Comparison of ENCODE assay signal across 9 mouse cellular contexts in the genomic region with DNA sequence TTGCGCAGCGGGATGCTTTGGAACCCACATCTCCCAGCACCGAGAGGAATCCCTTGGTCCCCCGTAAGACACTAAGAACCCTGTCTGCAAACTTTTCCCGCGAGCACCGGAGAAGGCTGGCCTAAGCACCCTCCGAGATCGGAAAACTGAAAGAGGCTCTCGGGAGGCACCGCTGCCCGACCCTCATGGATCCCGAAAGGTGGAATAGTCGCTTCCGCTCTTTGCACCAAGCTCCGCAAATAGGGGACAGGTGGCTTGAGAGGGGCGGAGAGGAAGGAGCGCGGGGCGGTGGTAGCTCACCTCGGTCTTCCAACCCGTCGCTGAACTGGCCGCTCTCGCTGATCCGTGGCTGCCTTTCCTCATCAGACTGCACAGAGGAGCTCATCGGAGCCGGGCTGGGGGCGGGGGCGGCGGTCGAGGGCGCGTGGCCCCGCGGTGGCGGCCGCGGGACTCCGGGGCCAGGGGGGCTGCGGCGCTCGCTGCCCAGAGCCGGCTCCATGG. TPM values are rescaled to one million over a fixed set of nuclear protein-coding genes. Genes with fewer than 3 reads are reported as not detected.
DNase-seq lines count a peak whose midpoint lies in the region; ATAC-seq and TF ChIP-seq lines count a peak whose summit lies in the region.
"Had no signal": no experiment of that assay in that cellular context is flagged by ENCODE, and none has a peak within 500 bp of the region (broad histone marks: within the 10 kb centered on the region; RNA-seq: fewer than 3 reads in every experiment).

No protein-coding gene starts in this region.

- peak overlapping the region; percentile 84 for H3K4me2 ChIP-seq in forebrain, postnatal 0 days (ENCODE audit: low read depth)
- H3K4me2 ChIP-seq in limb, embryonic 11.5 days (ENCODE audit: low read depth, severe bottlenecking): peak overlapping the region; percentile 96
- peak overlapping the region; percentile 87 for H3K4me2 ChIP-seq in midbrain, embryonic 14.5 days (ENCODE audit: low read length)

- H3K36me3 ChIP-seq in forebrain, postnatal 0 days (ENCODE audit: insufficient read depth): no peaks in the 10 kb centered on the region
- H3K36me3 ChIP-seq in limb, embryonic 11.5 days (ENCODE audit: control insufficient read depth, insufficient read depth, low read length): no peaks in the 10 kb centered on the region
- peaks cover 2% of the 10 kb centered on the region; the same call in 1 of the 2 replicates for H3K36me3 ChIP-seq in midbrain, embryonic 14.5 days (ENCODE audit: control insufficient read depth, insufficient read depth, low read length)

- intact Hi-C loops in left cerebral cortex, postnatal 14 days (cut with DNase I): loop anchor here (1.0 kb wide), 1 partner anchor 177 kb away; no protein-coding TSS in a partner anchor

- ATAC-seq in forebrain, postnatal 0 days: peak; percentile 27
- ATAC-seq in limb, embryonic 11.5 days (ENCODE audit: insufficient number of reproducible peaks, low FRiP score, low TSS enrichment, low read depth): peak; percentile 18; the same call in 1 of the 2 replicates
- peak; percentile 39 for ATAC-seq in midbrain, embryonic 14.5 days (ENCODE audit: low FRiP score, low TSS enrichment)

- H3K4me1 ChIP-seq in cerebellum, adult 2 months (ENCODE audit: control insufficient read depth, insufficient read depth, low read length): peaks cover 14% of the 10 kb centered on the region
- H3K4me1 ChIP-seq in forebrain, postnatal 0 days (ENCODE audit: insufficient read depth): peaks cover 14% of the 10 kb centered on the region; the same call in 1 of the 2 replicates
- peaks cover 12% of the 10 kb centered on the region; the same call in 1 of the 2 replicates for H3K4me1 ChIP-seq in limb, embryonic 11.5 days (ENCODE audit: control insufficient read depth, insufficient read depth, low read length)
- H3K4me1 ChIP-seq in midbrain, embryonic 14.5 days (ENCODE audit: control insufficient read depth, insufficient read depth, low read length): peaks cover 22% of the 10 kb centered on the region

- peak overlapping the region; percentile 90 for H3K4me3 ChIP-seq in cerebellum, adult 2 months (replicated peaks; ENCODE audit: insufficient read depth, low read depth, low read length)
- H3K4me3 ChIP-seq in forebrain, postnatal 0 days (ENCODE audit: low read depth, low read length): peak overlapping the region; percentile 47
- peak overlapping the region; percentile 38 for H3K4me3 ChIP-seq in limb, embryonic 11.5 days (ENCODE audit: low read depth, low read length)
- H3K4me3 ChIP-seq in midbrain, embryonic 14.5 days (replicated peaks; ENCODE audit: low read depth, low read length): peak overlapping the region; percentile 70
- H3K4me3 ChIP-seq: myocyte had no signal

- no peaks in the 10 kb centered on the region for H3K9me3 ChIP-seq in forebrain, postnatal 0 days (ENCODE audit: low read length)
- H3K9me3 ChIP-seq in limb, embryonic 11.5 days (ENCODE audit: control insufficient read depth, low read length): 0 out of 2 replicates have a peak, but pooled peaks cover 2% of the 10 kb centered on the region
- H3K9me3 ChIP-seq in midbrain, embryonic 14.5 days (ENCODE audit: control insufficient read depth, low read length): no peaks in the 10 kb centered on the region

- H3K27me3 ChIP-seq in cerebellum, adult 2 months (ENCODE audit: control insufficient read depth, insufficient read depth, low read length): no peaks in the 10 kb centered on the region
- H3K27me3 ChIP-seq in forebrain, postnatal 0 days (ENCODE audit: insufficient read depth, low read length): peaks cover 11% of the 10 kb centered on the region
- peaks cover 44% of the 10 kb centered on the region for H3K27me3 ChIP-seq in limb, embryonic 11.5 days (ENCODE audit: control insufficient read depth, insufficient read depth, low read length)
- peaks cover 11% of the 10 kb centered on the region; the same call in 1 of the 2 replicates for H3K27me3 ChIP-seq in midbrain, embryonic 14.5 days (ENCODE audit: control insufficient read depth, insufficient read depth, low read length)

- WGBS in cerebellum, adult 2 months: under 1% methylated on average over 44 of the region's 44 CpGs
- WGBS in forebrain, postnatal 0 days: 7% methylated on average over 28 of the region's 44 CpGs
- 1% methylated on average over 44 of the region's 44 CpGs for WGBS in limb, embryonic 11.5 days
- WGBS in midbrain, embryonic 14.5 days: 2% methylated on average over 43 of the region's 44 CpGs

- no peak for TF ChIP-seq CTCF in cerebellum, adult 2 months (IDR thresholded peaks at IDR 0.05; ENCODE audit: borderline replicate concordance, insufficient read depth, low read depth, low read length)
- no peak for TF ChIP-seq CTCF in forebrain, postnatal 0 days (IDR thresholded peaks at IDR 0.05; ENCODE audit: low read depth)

- DNase-seq in right cerebral cortex, postnatal 25 days: peak; percentile 26
- DNase-seq in right cerebral cortex, adult 18-20 months: no peak
- DNase-seq in cerebellum, adult 2 months: peak; percentile 69 to 77
- DNase-seq in forebrain, postnatal 0 days: peak; percentile 57
- DNase-seq in limb, embryonic 11.5 days (ENCODE audit: low spot score): peak; percentile 66
- peak; percentile 65 for DNase-seq in midbrain, embryonic 14.5 days
- peak; percentile 25 for DNase-seq in thymus, postnatal 14 days
- DNase-seq in left cerebral cortex, postnatal 14 days (ENCODE audit: low spot score in 2 of 2): no peak

- H3K27ac ChIP-seq in cerebellum, adult 2 months (ENCODE audit: insufficient read depth, low read length): peak overlapping the region; percentile 90
- H3K27ac ChIP-seq in forebrain, postnatal 0 days (ENCODE audit: low read depth, low read length): no peak overlapping the region
- H3K27ac ChIP-seq in limb, embryonic 11.5 days (replicated peaks; ENCODE audit: low read depth, low read length): no peak overlapping the region
- peak overlapping the region; percentile 70 for H3K27ac ChIP-seq in midbrain, embryonic 14.5 days (replicated peaks; ENCODE audit: low read depth, low read length)

- TF ChIP-seq POLR2A in cerebellum, adult 2 months (IDR thresholded peaks at IDR 0.05; ENCODE audit: borderline replicate concordance, insufficient read depth, low read length): no peak

- peak overlapping the region; percentile 51 for H3K9ac ChIP-seq in forebrain, postnatal 0 days
- peak overlapping the region; percentile 27; the same call in 1 of the 2 replicates for H3K9ac ChIP-seq in limb, embryonic 11.5 days (ENCODE audit: low read length)
- peak overlapping the region; percentile 82 for H3K9ac ChIP-seq in midbrain, embryonic 14.5 days (replicated peaks; ENCODE audit: low read length)

RNA-seq across cellular contexts. Expression of gene Tmem163, which starts 2.2 kb away (rescaled TPM):
- polyA plus RNA-seq in cerebellum, adult 2 months (2012; rRNA removed): 106 and 124 TPM in 2 replicates
- total RNA-seq in forebrain, postnatal 0 days (2014; rRNA removed): 30.7 and 36.7 TPM in 2 replicates
- 25.9 and 37.1 TPM in 2 replicates for polyA plus RNA-seq in forebrain, postnatal 0 days (2015; fragmentation: Nextera tagmentation; extraction: Ambion mirVana)
- polyA plus RNA-seq in limb, embryonic 11.5 days (2014; fragmentation: Nextera tagmentation; extraction: Ambion mirVana): 6.6 and 7.9 TPM in 2 replicates
- polyA plus RNA-seq in midbrain, embryonic 14.5 days (2014; fragmentation: Nextera tagmentation; extraction: Ambion mirVana): 64.0 and 64.8 TPM in 2 replicates
- 10 to 100 TPM; 34.3 to 37.5 TPM for total RNA-seq in left cerebral cortex, postnatal 14 days (2021)
- polyA plus RNA-seq: myocyte had no signal

RNA-seq across cellular contexts. Expression of gene Acmsd, which starts 52.0 kb away (rescaled TPM):
- polyA plus RNA-seq in cerebellum, adult 2 months (2012; rRNA removed): 0.05 TPM in 1 of 2 replicates, not detected in the other
- total RNA-seq in forebrain, postnatal 0 days (2014; rRNA removed): not detected in 2 replicates
- 0.11 TPM in 1 of 2 replicates, not detected in the other for polyA plus RNA-seq in forebrain, postnatal 0 days (2015; fragmentation: Nextera tagmentation; extraction: Ambion mirVana)
- polyA plus RNA-seq in limb, embryonic 11.5 days (2014; fragmentation: Nextera tagmentation; extraction: Ambion mirVana): 0.28 and 0.29 TPM in 2 replicates
- polyA plus RNA-seq in midbrain, embryonic 14.5 days (2014; fragmentation: Nextera tagmentation; extraction: Ambion mirVana): 0.13 TPM in 2 replicates
- total RNA-seq in left cerebral cortex, postnatal 14 days (2021): not detected
- polyA plus RNA-seq: myocyte had no signal

Comparison
In these comparisons a context has a peak if more than half of its experiments do, and no peak if none do; other contexts are left out.
1. DNase-seq: peak in right cerebral cortex, postnatal 25 days (single experiment), cerebellum, adult 2 months (2 of 2), forebrain, postnatal 0 days (single experiment), limb, embryonic 11.5 days (single experiment), midbrain, embryonic 14.5 days (single experiment) and thymus, postnatal 14 days (single experiment); none in right cerebral cortex, adult 18-20 months (single experiment) and left cerebral cortex, postnatal 14 days (0 of 2).
2. H3K27ac ChIP-seq: peak in cerebellum, adult 2 months (single experiment) and midbrain, embryonic 14.5 days (single experiment); none in forebrain, postnatal 0 days (single experiment) and limb, embryonic 11.5 days (single experiment).
3. H3K4me3 ChIP-seq: peak in every context shown above with its lines; median percentile 90 in cerebellum, adult 2 months; 70 in midbrain, embryonic 14.5 days; 47 in forebrain, postnatal 0 days; 38 in limb, embryonic 11.5 days.
4. H3K9ac ChIP-seq: peak in every context shown above with its lines; median percentile 82 in midbrain, embryonic 14.5 days; 51 in forebrain, postnatal 0 days; 27 in limb, embryonic 11.5 days.
5. Peak in every context shown above with its lines, with median percentiles within 50 percentile points of each other: ATAC-seq and H3K4me2 ChIP-seq.